Mouse (Mus musculus): Measurements from ENCODE around the gene Capn9. TPM values are rescaled to one million over a fixed set of nuclear protein-coding genes. Genes with fewer than 3 reads are reported as not detected.

Capn9 gene
- polyA plus RNA-seq, 1 experiment: not detected

DNA sequence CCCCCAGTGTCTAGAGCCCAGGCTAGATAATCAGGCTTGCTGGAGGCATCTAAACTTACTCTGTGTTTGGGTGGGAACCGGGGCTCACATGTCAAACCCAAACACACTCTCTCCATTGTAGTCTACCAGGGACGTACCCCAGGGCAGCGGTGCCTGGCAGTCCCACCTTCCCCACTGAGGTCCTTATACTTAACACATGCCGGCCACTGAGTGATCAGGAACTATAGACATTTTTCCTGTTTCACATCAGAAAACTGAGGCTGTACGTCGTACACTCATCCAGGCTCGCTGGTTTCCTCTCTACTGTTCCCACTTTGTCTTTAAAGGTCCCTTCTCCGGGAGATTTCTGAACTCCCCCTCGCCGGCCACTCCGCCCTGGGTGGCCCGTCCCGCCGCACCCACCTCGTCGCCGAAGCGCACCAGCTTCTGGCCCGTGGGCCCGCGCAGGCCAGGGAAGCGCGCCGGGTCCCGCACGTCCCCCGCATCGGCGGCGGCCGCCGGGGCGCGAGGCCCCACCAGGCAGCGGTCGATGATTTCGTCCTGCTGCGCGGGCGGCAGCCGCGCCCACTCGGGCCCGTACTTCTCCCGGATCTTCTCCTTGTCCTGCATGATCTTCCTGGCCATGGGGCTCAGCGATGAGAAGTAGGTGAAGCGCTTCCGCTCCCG is 86.7 kb downstream of the Capn9 start:
- H3K9me3 ChIP-seq (ENCODE audit: control insufficient read depth, low read length): no peaks in the 10 kb centered on the region
- H3K27me3 ChIP-seq (ENCODE audit: control insufficient read depth): no peaks in the 10 kb centered on the region; the same call in 1 of the 2 replicates
- peaks cover 25% of the 10 kb centered on the region for H3K36me3 ChIP-seq (ENCODE audit: control insufficient read depth)
- TF ChIP-seq TAL1 (IDR thresholded peaks at IDR 0.05; ENCODE audit: low read length) (no peak), GATA1 (IDR thresholded peaks at IDR 0.05; ENCODE audit: low read length) (no peak)
- peak overlapping the region; percentile 93 for H3K4me3 ChIP-seq (replicated peaks)
- peaks cover 60% of the 10 kb centered on the region for H3K4me1 ChIP-seq (ENCODE audit: control insufficient read depth)

DNA sequence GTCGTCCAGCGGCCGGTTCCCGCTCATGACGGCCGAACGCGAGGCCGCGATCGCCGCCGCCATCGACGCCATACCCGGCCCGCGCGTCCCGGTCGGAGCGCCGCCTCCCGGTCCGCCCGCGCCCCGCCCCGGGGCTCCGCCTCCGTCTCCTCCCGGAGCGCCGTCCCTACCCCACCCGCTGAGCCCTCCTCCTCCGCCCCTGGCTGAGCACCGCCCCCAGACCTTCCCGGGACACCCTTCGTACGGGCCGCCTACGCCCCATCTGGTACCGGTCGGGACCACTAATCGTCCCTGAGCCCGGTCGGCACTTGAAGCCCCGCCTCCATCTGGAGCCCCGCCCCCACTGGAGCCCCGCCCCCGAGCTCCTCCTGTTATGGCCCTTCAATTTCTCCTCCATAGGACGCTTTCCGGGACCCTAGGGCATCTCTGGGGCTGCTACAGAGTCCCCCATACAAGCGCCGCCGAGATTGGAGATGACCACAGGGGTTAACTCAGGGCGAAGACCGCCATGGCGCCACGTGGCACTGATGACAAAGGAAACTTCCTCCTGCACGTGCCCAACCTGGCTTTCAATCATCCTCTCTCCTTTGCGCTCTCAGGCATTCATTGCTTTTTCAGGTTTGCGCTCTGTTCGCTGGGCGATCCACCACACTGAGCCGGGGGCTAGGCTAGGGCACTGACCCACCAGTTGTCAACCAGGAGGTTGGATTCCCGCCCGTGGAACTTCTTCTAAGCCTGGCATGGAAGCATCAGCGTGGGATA is 87.4 kb downstream of the Capn9 start, which contains the start of gene 2310022B05Rik:
TSS of gene 2310022B05Rik (minus strand) at position 258 of the 762 bp plus-strand sequence.
- Histone ChIP-seq H3K4me3 (replicated peaks) (peak within 1 kb of the TSS; percentile 93), H3K36me3 (ENCODE audit: control insufficient read depth) (peaks cover 25% of the 10 kb centered on the region)
- TF ChIP-seq TAL1 (IDR thresholded peaks at IDR 0.05; ENCODE audit: low read length): no peak
- TF ChIP-seq GATA1 (IDR thresholded peaks at IDR 0.05; ENCODE audit: low read length): no peak

DNA sequence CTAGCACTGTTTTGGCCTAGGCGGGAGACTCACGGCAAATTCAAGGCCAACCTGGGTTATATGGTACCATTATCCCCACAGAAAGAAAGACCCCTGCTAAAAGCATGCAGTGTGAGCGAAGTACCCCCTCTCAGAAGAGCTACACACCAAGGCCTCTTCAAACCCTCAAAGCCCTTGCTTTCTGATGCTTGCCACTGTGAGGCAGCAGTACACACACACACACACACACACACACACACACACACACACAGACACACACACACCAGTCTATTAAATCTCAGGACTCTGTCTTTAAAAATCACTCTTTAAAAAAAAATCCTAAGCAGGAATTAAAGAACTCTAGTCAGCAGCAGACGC is 87.9 kb downstream of the Capn9 start:
- TF ChIP-seq TAL1 (IDR thresholded peaks at IDR 0.05; ENCODE audit: low read length): no peak
- TF ChIP-seq GATA1 (IDR thresholded peaks at IDR 0.05; ENCODE audit: low read length): no peak
- H3K4me1 ChIP-seq (ENCODE audit: control insufficient read depth): peaks cover 47% of the 10 kb centered on the region
- H3K27me3 ChIP-seq (ENCODE audit: control insufficient read depth): no peaks in the 10 kb centered on the region; the same call in 1 of the 2 replicates
- H3K36me3 ChIP-seq (ENCODE audit: control insufficient read depth): peaks cover 23% of the 10 kb centered on the region
- H3K9me3 ChIP-seq (ENCODE audit: control insufficient read depth, low read length): no peaks in the 10 kb centered on the region
- peak overlapping the region; percentile 93 for H3K4me3 ChIP-seq (replicated peaks)

More for the DNA sequence above, 87.4 kb downstream of the Capn9 start, which contains the start of gene 2310022B05Rik:
- H3K4me1 ChIP-seq (ENCODE audit: control insufficient read depth): peaks cover 53% of the 10 kb centered on the region
- no peaks in the 10 kb centered on the region for H3K9me3 ChIP-seq (ENCODE audit: control insufficient read depth, low read length)
- no peaks in the 10 kb centered on the region; the same call in 1 of the 2 replicates for H3K27me3 ChIP-seq (ENCODE audit: control insufficient read depth)

DNA sequence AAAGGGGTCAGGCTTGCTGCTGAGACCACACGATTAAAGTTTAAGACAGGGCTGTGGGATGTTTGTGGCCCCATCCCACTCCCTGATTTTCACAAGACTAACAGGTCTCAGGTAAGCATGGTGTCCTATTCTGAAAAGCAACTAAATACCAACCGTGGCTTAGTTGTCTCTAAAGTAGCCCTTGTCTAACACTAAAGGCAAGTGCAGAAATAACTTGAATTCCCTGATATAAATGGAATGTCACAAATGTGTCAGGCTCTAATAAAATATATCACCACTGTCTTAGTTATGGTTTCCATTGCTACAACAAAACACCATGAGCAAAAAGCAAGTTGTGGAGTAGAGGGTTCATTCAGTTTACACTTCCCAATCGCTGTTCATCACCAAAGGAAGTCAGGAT is 88.5 kb downstream of the Capn9 start:
- Histone ChIP-seq H3K4me1 (ENCODE audit: control insufficient read depth) (peaks cover 43% of the 10 kb centered on the region), H3K9me3 (ENCODE audit: control insufficient read depth, low read length) (no peaks in the 10 kb centered on the region), H3K27me3 (ENCODE audit: control insufficient read depth) (no peaks in the 10 kb centered on the region; the same call in 1 of the 2 replicates), H3K4me3 (replicated peaks) (no peak overlapping the region), H3K36me3 (ENCODE audit: control insufficient read depth) (peaks cover 22% of the 10 kb centered on the region)
- TF ChIP-seq TAL1 (IDR thresholded peaks at IDR 0.05; ENCODE audit: low read length) (no peak), GATA1 (IDR thresholded peaks at IDR 0.05; ENCODE audit: low read length) (no peak)

Other genes with a start within 250 kb of the Capn9 start
- gene Pgbd5, start 136.5 kb upstream of the Capn9 start, polyA plus RNA-seq (2012): not detected in 2 replicates
- gene Cog2, start 55.3 kb upstream of the Capn9 start, polyA plus RNA-seq (2012): 0.87 and 1.0 TPM in 2 replicates
- gene Agt, start 6.4 kb upstream of the Capn9 start, polyA plus RNA-seq (2012): 0.05 and 0.10 TPM in 2 replicates
- gene 2310022B05Rik, start 87.3 kb downstream of the Capn9 start, polyA plus RNA-seq (2012): 3.5 TPM in 2 replicates
- gene Ttc13, start 145.9 kb downstream of the Capn9 start, polyA plus RNA-seq (2012): 0.42 and 0.44 TPM in 2 replicates
- gene Arv1, start 146.0 kb downstream of the Capn9 start, polyA plus RNA-seq (2012): 0.11 and 0.29 TPM in 2 replicates
- gene Fam89a, start 175.7 kb downstream of the Capn9 start, polyA plus RNA-seq (2012): not detected in 2 replicates
- not detected in 2 replicates for gene Trim67, start 217.0 kb downstream of the Capn9 start, polyA plus RNA-seq (2012)

All from erythroblast, embryonic 14.5 days (primary cell).